Comparison of ENCODE assay signal across 11 mouse cellular contexts in the genomic region with DNA sequence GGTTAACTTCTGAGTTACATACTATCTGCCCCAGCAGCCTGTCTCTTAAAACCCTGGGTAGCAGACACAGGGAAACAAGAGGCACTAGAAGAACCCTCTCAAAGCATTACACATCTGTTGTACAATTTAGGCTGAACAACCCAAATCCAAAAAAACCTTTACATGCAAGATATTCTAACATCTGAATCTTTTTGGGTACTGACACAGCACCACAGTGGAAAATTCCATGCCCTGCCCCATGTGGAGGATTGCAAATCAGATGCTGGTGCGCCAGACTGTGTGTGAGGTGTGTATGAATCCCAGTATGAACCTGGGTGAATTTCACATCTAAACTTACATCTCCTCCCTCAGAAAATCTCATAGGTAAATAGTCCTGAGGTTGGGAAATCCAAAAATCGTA.
"Had no signal": no experiment of that assay in that cellular context is flagged by ENCODE, and none has a peak within 500 bp of the region (broad histone marks: within the 10 kb centered on the region; RNA-seq: fewer than 3 reads in every experiment).

No protein-coding gene starts in this region.

- H3K27ac ChIP-seq: limb, embryonic 10.5 days; midbrain, embryonic 13.5 days; stomach, postnatal 0 days had no signal

- ATAC-seq: intestine, embryonic 16.5 days; midbrain, embryonic 13.5 days had no signal

- DNase-seq: kidney, adult 8-10 months; kidney, postnatal 25 days; liver, embryonic 13.5 days; lung, adult 2 months; lung, postnatal 10 days; thymus, adult 18-20 months; thymus, postnatal 36 days had no signal

- H3K4me3 ChIP-seq: limb, embryonic 10.5 days; liver, embryonic 13.5 days; midbrain, embryonic 13.5 days had no signal
